In the genomic region with DNA sequence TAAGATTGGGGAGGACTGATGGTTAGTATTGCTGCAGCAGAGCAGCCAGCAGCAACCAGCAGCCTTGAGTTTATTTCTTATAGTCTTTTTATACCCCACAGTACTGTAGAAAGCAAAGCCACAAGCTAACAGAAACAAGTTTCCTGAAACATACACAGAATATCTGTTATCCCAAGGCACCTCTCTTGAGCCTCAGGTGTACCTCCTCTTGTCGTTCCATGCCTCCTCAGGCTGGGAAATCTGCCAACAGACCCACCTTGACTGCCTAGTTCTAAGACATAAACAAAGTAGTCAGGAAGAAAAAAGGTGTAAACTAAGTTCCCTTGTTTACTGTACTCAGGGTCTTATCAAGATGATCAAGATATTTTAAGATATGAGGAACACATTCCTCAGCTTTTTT, we compare ENCODE assay signal across 11 mouse cellular contexts. TPM values are rescaled to one million over a fixed set of nuclear protein-coding genes. Genes with fewer than 3 reads are reported as not detected.
DNase-seq lines count a peak whose midpoint lies in the region; ATAC-seq lines count a peak whose summit lies in the region.
"Not testable (repeated sequence)": the region's sequence is repeated elsewhere in the genome, so short reads cannot be mapped to it uniquely, and the experiment has no call there.
"Had no signal": no experiment of that assay in that cellular context is flagged by ENCODE, and none has a peak within 500 bp of the region (broad histone marks: within the 10 kb centered on the region; RNA-seq: fewer than 3 reads in every experiment).

No protein-coding gene starts in this region.

- H3K4me3 ChIP-seq in lung, embryonic 15.5 days; midbrain, embryonic 11.5 days (ENCODE audit: low read depth, low read length): not testable (repeated sequence)

- not testable (repeated sequence) for H3K4me1 ChIP-seq in lung, embryonic 15.5 days; midbrain, embryonic 11.5 days (ENCODE audit: control insufficient read depth, insufficient read depth, low read length)

- not testable (repeated sequence) for H3K36me3 ChIP-seq in lung, embryonic 15.5 days; midbrain, embryonic 11.5 days (ENCODE audit: control insufficient read depth, insufficient read depth, low read length)

- 0 out of 2 replicates have a peak overlapping the region, but pooled peaks have one; percentile 19 for H3K27ac ChIP-seq in lung, embryonic 15.5 days
- H3K27ac ChIP-seq in midbrain, embryonic 11.5 days (ENCODE audit: low read depth, low read length): not testable (repeated sequence)

- H3K9ac ChIP-seq in lung, embryonic 15.5 days; midbrain, embryonic 11.5 days (ENCODE audit: low read length): not testable (repeated sequence)

- peak; percentile 16 for DNase-seq in cerebellum, adult 9-11 months
- peak; percentile 28 for DNase-seq in kidney, adult 9 months
- DNase-seq in kidney, postnatal 36 days: peak; percentile 25 to 27
- peak; percentile 65 for DNase-seq in lung, postnatal 14 days
- peak; percentile 67 for DNase-seq in midbrain, embryonic 11.5 days (ENCODE audit: low spot score, missing footprints)

- ATAC-seq in lung, embryonic 15.5 days (ENCODE audit: borderline replicate concordance, extremely low read depth, low FRiP score, low TSS enrichment); midbrain, embryonic 11.5 days (ENCODE audit: low FRiP score): not testable (repeated sequence)

- 14% methylated on average over 1 of the region's 1 CpGs for WGBS in lung, embryonic 15.5 days
- WGBS in midbrain, embryonic 11.5 days: 76% methylated on average over 1 of the region's 1 CpGs

- H3K27me3 ChIP-seq in lung, embryonic 15.5 days; midbrain, embryonic 11.5 days (ENCODE audit: control insufficient read depth, insufficient read depth, low read length): not testable (repeated sequence)

- not testable (repeated sequence) for H3K9me3 ChIP-seq in lung, embryonic 15.5 days; midbrain, embryonic 11.5 days (ENCODE audit: control insufficient read depth, low read length)

- H3K4me2 ChIP-seq in lung, embryonic 15.5 days; midbrain, embryonic 11.5 days: not testable (repeated sequence)

RNA-seq across cellular contexts. Expression of a gene that starts 47.1 kb away (rescaled TPM):
- polyA plus RNA-seq in lung, embryonic 15.5 days (2015; fragmentation: Nextera tagmentation; extraction: Ambion mirVana): not detected in 2 replicates
- 0.05 TPM in 1 of 2 replicates, not detected in the other for polyA plus RNA-seq in midbrain, embryonic 11.5 days (2014; fragmentation: Nextera tagmentation; extraction: Ambion mirVana)
- polyA plus RNA-seq: embryonic facial prominence, embryonic 11.5 days; forebrain, embryonic 11.5 days; forebrain, embryonic 15.5 days; heart, embryonic 13.5 days; heart, postnatal 0 days had no signal

Comparison
In these comparisons a context has a peak if more than half of its experiments do, and no peak if none do; other contexts are left out.
1. DNase-seq: peak in every context shown above with its lines; median percentile 67 in midbrain, embryonic 11.5 days; 65 in lung, postnatal 14 days; 28 in kidney, adult 9 months; 26 in kidney, postnatal 36 days; 16 in cerebellum, adult 9-11 months.